Mouse (Mus musculus) limb, embryonic 13.5 days (tissue): ENCODE measurements around the gene Aspg. TPM values are rescaled to one million over a fixed set of nuclear protein-coding genes. Genes with fewer than 3 reads are reported as not detected.

ENCODE experiments used
- ATAC-seq: fragments of 200-750 bp; cut with Nextera tagmentation; 2 replicates; pipeline ENCODE4 v1.8.0; 2017; ENCODE audit warnings: low read depth, moderate number of reproducible peaks, moderate TSS enrichment; ENCODE audit not compliant: low FRiP score
- H3K27ac ChIP-seq: fragments of 300-500 bp; sonication (generic); 2 replicates; pipeline ENCODE4 v1.5.1; 2015; ENCODE audit warnings: inconsistent platforms, mild to moderate bottlenecking, moderate library complexity
- H3K27me3 ChIP-seq: fragments of 300-500 bp; sonication (generic); 2 replicates; pipeline ENCODE4 v1.6.1; 2015; ENCODE audit warnings: mild to moderate bottlenecking, inconsistent platforms
- H3K36me3 ChIP-seq: fragments of 300-500 bp; sonication (generic); 2 replicates; pipeline ENCODE4 v1.6.1; 2015; ENCODE audit warnings: inconsistent platforms, mild to moderate bottlenecking, moderate library complexity
- H3K4me1 ChIP-seq: fragments of 300-500 bp; sonication (generic); 2 replicates; pipeline ENCODE4 v1.6.1; 2015; ENCODE audit warnings: inconsistent platforms
- H3K4me2 ChIP-seq: fragments of 300-500 bp; sonication (generic); replicated peaks from 2 replicates; pipeline ENCODE4 v1.6.1; 2015; ENCODE audit warnings: inconsistent platforms, mild to moderate bottlenecking, moderate library complexity
- H3K4me3 ChIP-seq: fragments of 300-500 bp; sonication (generic); 2 replicates; pipeline ENCODE4 v1.5.1; 2015; ENCODE audit warnings: moderate library complexity, mild to moderate bottlenecking, inconsistent platforms
- H3K9ac ChIP-seq: fragments of 300-500 bp; sonication (generic); 2 replicates; pipeline ENCODE4 v1.6.1; 2015; ENCODE audit warnings: mild to moderate bottlenecking, inconsistent platforms
- H3K9me3 ChIP-seq: fragments of 300-500 bp; sonication (generic); 2 replicates; pipeline ENCODE4 v1.6.1; 2016; ENCODE audit warnings: inconsistent platforms
- WGBS: fragments of 180-500 bp; shearing (Covaris S2); methylation state at CpG from one replicate; pipeline ENCODE4 v1.1.7; 2015; 5-methylcytosine and 5-hydroxymethylcytosine counted together
- polyA plus RNA-seq: library from polyadenylated mRNA; unstranded; fragments of >200 nt; fragmentation: Nextera tagmentation; extraction: Ambion mirVana; gene quantifications from 2 replicates; pipeline ENCODE4 v1.2.1, GENCODE M21; 2015

Aspg gene
- polyA plus RNA-seq, 1 experiment from 2014 or later = 2.1 TPM

DNA sequence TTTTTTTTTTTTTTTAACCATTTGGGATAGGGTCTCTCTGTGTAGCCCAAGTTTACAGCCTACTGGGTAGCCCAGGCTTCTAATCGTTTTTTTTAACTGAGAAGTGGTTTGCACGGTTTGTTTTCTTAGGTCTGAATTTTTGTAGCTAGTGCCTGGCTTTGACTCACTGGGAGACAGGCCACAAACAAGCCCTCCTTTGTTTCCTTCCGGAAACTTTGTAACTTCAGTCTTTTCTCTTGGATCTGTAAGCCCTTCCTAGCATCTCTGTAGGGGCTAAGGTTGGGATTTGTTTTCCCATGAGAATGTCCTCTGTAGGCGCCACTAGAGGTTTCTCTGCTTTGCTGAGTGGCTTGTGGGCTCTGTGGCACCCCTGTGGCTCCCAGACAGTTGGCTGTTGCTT is 6.4 kb upstream of the Aspg start:
- H3K4me3 ChIP-seq = no peak overlapping the region
- WGBS = 63% methylated on average over 4 of the region's 4 CpGs
- no peaks in the 10 kb centered on the region for H3K27me3 ChIP-seq
- H3K4me1 ChIP-seq = peaks cover 4% of the 10 kb centered on the region; the same call in 1 of the 2 replicates
- H3K4me2 ChIP-seq = no peak overlapping the region
- H3K27ac ChIP-seq = no peak overlapping the region
- no peak overlapping the region for H3K9ac ChIP-seq
- no peak for ATAC-seq
- no peaks in the 10 kb centered on the region for H3K9me3 ChIP-seq
- no peaks in the 10 kb centered on the region for H3K36me3 ChIP-seq

DNA sequence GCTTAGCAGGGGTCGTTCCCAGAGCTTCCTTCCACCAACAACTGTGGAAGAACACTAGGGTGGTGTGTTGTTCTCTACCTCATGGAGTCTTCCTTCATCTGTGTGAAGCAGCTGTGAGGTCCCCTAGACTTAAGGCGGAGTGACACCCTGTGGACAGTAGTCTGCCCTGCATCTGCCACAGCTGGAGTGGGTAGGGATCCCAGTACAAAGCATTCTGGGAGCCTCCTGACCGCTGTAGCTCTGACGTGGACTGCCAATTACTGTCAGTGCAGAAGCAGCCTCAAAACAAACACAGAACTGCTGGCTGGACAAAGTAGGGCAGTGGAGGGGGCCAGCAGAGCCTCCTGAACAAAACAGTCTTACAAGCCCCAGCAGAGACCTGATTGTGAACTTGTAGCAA is 5.4 kb upstream of the Aspg start:
- Histone ChIP-seq H3K9ac (no peak overlapping the region), H3K27ac (no peak overlapping the region), H3K4me3 (no peak overlapping the region), H3K4me1 (peaks cover 4% of the 10 kb centered on the region; the same call in 1 of the 2 replicates), H3K36me3 (no peaks in the 10 kb centered on the region), H3K4me2 (no peak overlapping the region), H3K9me3 (no peaks in the 10 kb centered on the region), H3K27me3 (no peaks in the 10 kb centered on the region)
- 51% methylated on average over 4 of the region's 4 CpGs for WGBS
- ATAC-seq = no peak

- Histone ChIP-seq H3K9me3 (no peaks in the 10 kb centered on the region), H3K27me3 (peaks cover 9% of the 10 kb centered on the region; the same call in 1 of the 2 replicates), H3K4me1 (peaks cover 14% of the 10 kb centered on the region), H3K9ac (no peak overlapping the region), H3K4me3 (no peak overlapping the region), H3K27ac (no peak overlapping the region), H3K36me3 (no peaks in the 10 kb centered on the region), H3K4me2 (no peak overlapping the region)
- ATAC-seq = no peak
- WGBS = 90% methylated on average over 5 of the region's 5 CpGs
These were observed 3.3 kb upstream of the Aspg start for GRCm38 (mm10) chr12:112103179-112103578.

DNA sequence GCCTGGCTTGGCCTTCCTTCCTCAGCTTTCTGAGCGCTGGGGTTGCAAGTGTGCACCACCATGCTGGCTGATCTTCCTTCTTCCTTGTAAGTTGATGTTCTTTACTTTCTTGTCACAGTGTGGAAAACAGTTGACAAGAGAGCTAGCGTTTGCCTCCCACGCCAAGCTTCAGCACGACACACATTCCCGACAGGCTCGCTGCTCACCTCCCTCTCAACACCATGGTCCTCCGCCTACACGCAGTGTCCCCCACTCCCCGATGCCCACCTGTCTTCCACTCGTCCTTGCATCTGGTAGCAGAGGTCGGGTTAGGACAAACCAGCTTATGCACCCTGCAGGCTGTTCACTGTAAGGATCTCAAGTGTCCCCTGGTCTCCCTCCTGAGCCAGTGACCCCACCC is 1.6 kb upstream of the Aspg start:
- no peak overlapping the region for H3K27ac ChIP-seq
- no peak for ATAC-seq
- 87% methylated on average over 11 of the region's 11 CpGs for WGBS

DNA sequence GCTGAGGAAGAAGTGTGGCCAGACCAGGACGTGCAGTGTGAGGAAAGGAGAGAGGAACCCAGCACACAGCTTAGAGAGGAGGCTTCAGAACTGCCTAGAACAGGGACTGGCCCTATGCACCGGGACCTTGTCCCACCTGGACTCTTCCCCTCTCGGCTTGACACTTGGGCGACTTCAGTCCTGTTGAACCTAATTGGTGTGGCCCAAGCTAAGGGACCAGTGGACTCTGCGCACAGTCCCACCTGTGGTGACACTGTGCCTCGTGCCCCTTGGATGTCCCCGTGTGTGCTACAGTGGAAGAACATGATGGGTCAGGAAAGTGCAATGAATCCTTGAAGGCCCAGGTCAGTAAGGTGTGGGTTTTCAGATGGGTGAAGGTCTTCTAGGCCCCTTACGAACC is 1.2 kb downstream of the Aspg start:
- Histone ChIP-seq H3K27me3 (peaks cover 9% of the 10 kb centered on the region; the same call in 1 of the 2 replicates), H3K4me1 (peaks cover 17% of the 10 kb centered on the region), H3K4me2 (no peak overlapping the region), H3K9me3 (no peaks in the 10 kb centered on the region), H3K36me3 (no peaks in the 10 kb centered on the region), H3K27ac (no peak overlapping the region), H3K9ac (no peak overlapping the region), H3K4me3 (no peak overlapping the region)
- ATAC-seq = no peak
- WGBS = 84% methylated on average over 8 of the region's 8 CpGs

More for the DNA sequence above, 1.6 kb upstream of the Aspg start:
- Histone ChIP-seq H3K9ac (no peak overlapping the region), H3K27me3 (peaks cover 9% of the 10 kb centered on the region; the same call in 1 of the 2 replicates), H3K4me2 (no peak overlapping the region), H3K4me1 (peaks cover 14% of the 10 kb centered on the region), H3K4me3 (no peak overlapping the region), H3K36me3 (no peaks in the 10 kb centered on the region), H3K9me3 (no peaks in the 10 kb centered on the region)

DNA sequence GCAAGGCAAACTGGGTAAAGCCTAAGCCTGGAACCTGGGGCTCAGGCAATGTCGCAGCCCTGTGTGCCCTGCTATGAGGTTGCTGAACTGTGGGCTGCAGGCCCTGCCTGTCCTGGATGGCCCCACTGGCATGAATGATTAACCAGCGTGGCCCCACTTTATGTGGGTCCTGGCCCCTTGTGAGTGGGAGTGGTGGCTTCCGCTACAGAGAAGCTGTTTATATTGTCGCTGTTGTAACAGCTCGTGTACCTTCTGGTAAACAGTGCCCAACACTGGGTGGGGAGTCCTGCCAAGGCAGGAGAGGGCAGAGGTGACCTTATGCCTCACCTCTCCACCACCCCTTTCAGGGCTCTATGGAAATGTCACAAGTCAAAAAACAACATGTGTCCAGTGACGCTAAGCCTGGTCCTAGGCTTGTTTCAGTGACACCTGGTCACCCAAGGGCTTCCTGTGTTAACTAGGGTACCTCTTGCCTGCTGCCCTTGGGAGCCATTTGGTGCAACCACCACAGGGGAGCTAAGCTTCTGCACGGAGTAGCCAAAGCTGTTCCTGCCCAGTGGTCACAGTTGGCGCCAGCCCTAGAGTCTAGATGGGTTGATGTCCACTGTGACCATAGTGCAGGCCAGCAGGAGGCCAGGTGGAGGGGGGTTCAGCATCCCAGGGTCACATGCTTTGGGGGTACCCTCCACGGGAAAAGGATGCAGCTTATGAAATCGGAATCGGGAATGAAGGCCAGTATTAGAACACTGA is 2.4 kb downstream of the Aspg start:
- no peak overlapping the region for H3K9ac ChIP-seq
- H3K4me3 ChIP-seq = no peak overlapping the region
- peaks cover 9% of the 10 kb centered on the region; the same call in 1 of the 2 replicates for H3K27me3 ChIP-seq
- no peaks in the 10 kb centered on the region for H3K9me3 ChIP-seq
- ATAC-seq = no peak
- H3K4me1 ChIP-seq = peaks cover 27% of the 10 kb centered on the region
- no peak overlapping the region for H3K27ac ChIP-seq
- no peak overlapping the region for H3K4me2 ChIP-seq
- WGBS = 78% methylated on average over 11 of the region's 11 CpGs
- H3K36me3 ChIP-seq = no peaks in the 10 kb centered on the region

GRCm38 (mm10) chr12:112109701-112110100 is 3.2 kb downstream of the Aspg start:
- no peak for ATAC-seq
- Histone ChIP-seq H3K36me3 (no peaks in the 10 kb centered on the region), H3K9me3 (no peaks in the 10 kb centered on the region), H3K27me3 (peaks cover 9% of the 10 kb centered on the region; the same call in 1 of the 2 replicates), H3K4me1 (peaks cover 27% of the 10 kb centered on the region), H3K27ac (no peak overlapping the region), H3K4me3 (no peak overlapping the region), H3K9ac (no peak overlapping the region), H3K4me2 (no peak overlapping the region)
- 75% methylated on average over 9 of the region's 9 CpGs for WGBS

DNA sequence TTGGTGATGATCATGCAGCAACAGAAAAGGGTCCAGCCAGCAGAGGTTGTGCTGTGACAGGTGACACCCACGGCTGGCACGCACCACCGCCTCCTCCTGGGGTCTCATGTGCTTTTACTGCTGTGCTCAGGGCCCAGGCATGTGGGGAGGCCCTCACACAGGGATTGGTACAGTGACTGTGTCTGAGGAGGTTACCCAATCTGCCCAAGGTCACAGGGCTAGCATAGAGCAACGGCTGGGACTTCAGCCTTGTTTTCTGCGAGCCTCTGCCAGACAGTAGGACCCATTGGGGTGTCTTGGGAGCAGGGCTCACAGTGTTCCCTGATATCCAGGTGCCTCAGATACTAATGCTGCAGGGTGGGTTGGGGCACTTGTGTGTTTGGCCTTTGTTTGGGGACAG is 4.8 kb downstream of the Aspg start:
- H3K4me1 ChIP-seq = peaks cover 25% of the 10 kb centered on the region
- no peak overlapping the region for H3K4me2 ChIP-seq
- H3K4me3 ChIP-seq = no peak overlapping the region
- no peak overlapping the region for H3K27ac ChIP-seq
- ATAC-seq = no peak
- H3K9ac ChIP-seq = no peak overlapping the region
- WGBS = 87% methylated on average over 5 of the region's 5 CpGs
- H3K27me3 ChIP-seq = peaks cover 9% of the 10 kb centered on the region; the same call in 1 of the 2 replicates
- no peaks in the 10 kb centered on the region for H3K36me3 ChIP-seq
- no peaks in the 10 kb centered on the region for H3K9me3 ChIP-seq

DNA sequence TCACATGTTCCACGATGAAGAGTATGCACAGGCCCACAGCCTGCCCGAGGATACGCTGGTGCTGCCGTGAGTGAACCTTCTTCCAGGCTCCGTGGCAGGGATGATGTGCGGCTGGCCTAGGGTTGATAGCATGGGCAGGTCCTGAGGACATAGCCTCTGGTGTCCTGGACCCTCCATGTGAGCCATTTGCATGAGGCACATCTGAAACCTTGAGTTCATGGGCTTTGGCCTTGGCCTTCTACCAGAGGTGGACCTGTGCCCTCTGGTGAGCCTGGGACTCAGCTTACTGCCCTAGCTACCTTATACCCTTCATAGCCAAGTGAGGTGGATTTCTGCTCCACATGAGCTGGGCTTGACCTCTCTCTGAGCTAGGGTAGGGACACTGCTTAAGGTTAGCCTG is 5.8 kb downstream of the Aspg start:
- Histone ChIP-seq H3K4me1 (peaks cover 16% of the 10 kb centered on the region), H3K36me3 (no peaks in the 10 kb centered on the region), H3K27me3 (peaks cover 3% of the 10 kb centered on the region; the same call in 1 of the 2 replicates), H3K4me3 (no peak overlapping the region), H3K27ac (no peak overlapping the region), H3K4me2 (no peak overlapping the region), H3K9me3 (no peaks in the 10 kb centered on the region), H3K9ac (no peak overlapping the region)
- no peak for ATAC-seq
- 95% methylated on average over 6 of the region's 6 CpGs for WGBS

DNA sequence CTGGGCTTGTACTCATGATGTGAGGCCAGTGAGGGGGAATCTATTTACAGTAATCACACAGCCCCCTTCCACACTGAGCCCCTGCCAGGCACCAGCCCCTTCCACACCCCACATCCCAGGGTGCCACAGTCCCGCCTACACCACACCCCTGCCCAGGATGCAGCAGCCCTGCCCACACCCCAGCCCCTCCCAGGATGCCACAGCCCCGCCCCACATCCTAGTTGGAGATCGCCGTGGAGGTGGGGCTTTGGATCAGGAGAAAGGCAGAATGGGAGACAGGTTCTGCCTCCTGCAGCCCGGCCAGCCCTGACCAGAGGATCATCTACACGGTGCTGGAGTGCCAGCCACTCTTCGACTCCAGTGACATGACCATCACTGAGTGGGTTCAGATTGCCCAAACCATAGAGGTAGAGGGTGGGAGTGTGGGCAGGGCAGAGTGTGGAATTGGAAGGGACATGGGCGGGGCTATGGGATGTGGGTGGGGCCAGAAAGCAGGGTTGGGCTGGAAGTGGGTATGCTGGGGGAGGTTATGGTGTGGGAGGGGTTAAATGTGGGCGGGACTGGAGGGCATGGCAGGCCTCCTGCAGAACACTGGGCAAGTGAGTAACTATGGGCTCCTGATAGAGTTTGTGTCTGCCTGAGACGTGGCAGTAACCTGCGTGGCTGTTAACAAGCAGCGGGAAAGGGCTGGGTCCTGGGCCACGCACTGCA is 6.4 kb downstream of the Aspg start:
- Histone ChIP-seq H3K36me3 (no peaks in the 10 kb centered on the region), H3K27ac (no peak overlapping the region), H3K4me2 (no peak overlapping the region), H3K9me3 (no peaks in the 10 kb centered on the region), H3K4me3 (no peak overlapping the region), H3K27me3 (no peaks in the 10 kb centered on the region), H3K9ac (no peak overlapping the region), H3K4me1 (0 out of 2 replicates have a peak, but pooled peaks cover 13% of the 10 kb centered on the region)
- peak; percentile 57; the same call in 1 of the 2 replicates for ATAC-seq
- 14% methylated on average over 13 of the region's 13 CpGs for WGBS

DNA sequence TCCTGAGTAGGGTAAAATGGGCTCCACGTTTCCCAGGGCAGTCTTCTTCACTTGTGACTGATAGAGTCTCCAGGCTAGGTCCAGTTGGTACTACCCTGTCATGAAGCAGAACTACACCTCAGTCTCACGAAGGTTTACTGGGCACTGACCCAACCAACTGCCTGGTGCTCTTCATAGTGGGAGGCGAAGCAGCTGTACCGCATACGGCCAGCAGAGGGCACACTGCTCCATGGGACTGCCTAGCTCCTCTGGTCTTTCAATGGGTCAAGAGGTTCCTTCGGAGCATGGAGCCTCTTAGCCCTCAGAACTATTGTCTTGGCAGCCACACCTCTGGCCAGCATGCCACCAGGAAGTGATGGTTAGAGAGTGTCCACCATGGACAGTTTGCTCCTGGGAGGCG is 7.2 kb downstream of the Aspg start:
- ATAC-seq = no peak
- Histone ChIP-seq H3K4me2 (no peak overlapping the region), H3K4me1 (0 out of 2 replicates have a peak, but pooled peaks cover 13% of the 10 kb centered on the region)

DNA sequence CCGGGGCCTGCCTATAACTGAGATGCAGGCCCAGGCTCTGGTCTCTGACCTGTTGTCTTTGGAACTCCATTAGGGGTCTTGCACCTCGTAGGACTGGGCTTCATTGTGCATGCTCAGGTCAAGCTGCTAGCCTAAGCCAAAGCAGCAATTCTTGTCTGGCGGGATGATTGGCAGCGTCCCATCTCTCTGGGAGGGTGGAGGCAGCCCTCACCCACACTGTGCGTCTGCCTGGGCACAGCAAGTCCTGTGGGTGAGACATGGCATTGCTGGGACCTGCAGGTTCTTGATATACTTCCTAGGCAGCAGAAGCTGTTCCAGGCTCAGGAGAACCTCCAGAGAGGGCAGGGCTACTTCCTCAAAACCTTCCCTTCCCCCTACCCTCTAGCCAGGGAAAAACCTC is 10.5 kb downstream of the Aspg start:
- no peaks in the 10 kb centered on the region for H3K9me3 ChIP-seq
- no peaks in the 10 kb centered on the region for H3K27me3 ChIP-seq
- H3K4me2 ChIP-seq = no peak overlapping the region
- H3K4me3 ChIP-seq = no peak overlapping the region
- ATAC-seq = no peak
- no peak overlapping the region for H3K9ac ChIP-seq
- WGBS = 89% methylated on average over 5 of the region's 5 CpGs
- no peaks in the 10 kb centered on the region for H3K36me3 ChIP-seq
- 0 out of 2 replicates have a peak, but pooled peaks cover 13% of the 10 kb centered on the region for H3K4me1 ChIP-seq
- no peak overlapping the region for H3K27ac ChIP-seq

More for the DNA sequence above, 7.2 kb downstream of the Aspg start:
- H3K9me3 ChIP-seq = no peaks in the 10 kb centered on the region
- H3K4me3 ChIP-seq = no peak overlapping the region
- 10% methylated on average over 7 of the region's 7 CpGs for WGBS
- no peak overlapping the region for H3K9ac ChIP-seq
- H3K27me3 ChIP-seq = no peaks in the 10 kb centered on the region
- H3K36me3 ChIP-seq = no peaks in the 10 kb centered on the region
- no peak overlapping the region for H3K27ac ChIP-seq
